Mouse (Mus musculus) embryonic facial prominence, embryonic 13.5 days (tissue): Measurements from ENCODE around the gene Gpr156. TPM values are rescaled to one million over a fixed set of nuclear protein-coding genes. Genes with fewer than 3 reads are reported as not detected.
"Not testable (repeated sequence)": the region's sequence is repeated elsewhere in the genome, so short reads cannot be mapped to it uniquely, and the experiment has no call there.

Source experiments
- ATAC-seq: fragments of 200-750 bp; cut with Nextera tagmentation; 2 replicates; pipeline ENCODE4 v1.8.0; 2017; ENCODE audit warnings: low read depth; ENCODE audit not compliant: insufficient number of reproducible peaks, insufficient read depth, low FRiP score, low TSS enrichment
- H3K27ac ChIP-seq: fragments of 300-500 bp; sonication (generic); 2 replicates; pipeline ENCODE4 v1.5.1; 2015; ENCODE audit warnings: moderate library complexity, mild to moderate bottlenecking, inconsistent platforms
- H3K27me3 ChIP-seq: fragments of 300-500 bp; sonication (generic); 2 replicates; pipeline ENCODE4 v1.6.1; 2015; ENCODE audit warnings: mild to moderate bottlenecking, inconsistent platforms
- H3K36me3 ChIP-seq: fragments of 300-500 bp; sonication (generic); 2 replicates; pipeline ENCODE4 v1.6.1; 2015; ENCODE audit warnings: mild to moderate bottlenecking, inconsistent platforms
- H3K4me1 ChIP-seq: fragments of 300-500 bp; sonication (generic); 2 replicates; pipeline ENCODE4 v1.6.1; 2015; ENCODE audit warnings: inconsistent platforms
- H3K4me2 ChIP-seq: fragments of 300-500 bp; sonication (generic); 2 replicates; pipeline ENCODE4 v1.6.1; 2015; ENCODE audit warnings: moderate library complexity, mild to moderate bottlenecking, inconsistent platforms
- H3K4me3 ChIP-seq: fragments of 300-500 bp; sonication (generic); 2 replicates; pipeline ENCODE4 v1.5.1; 2015; ENCODE audit warnings: mild to moderate bottlenecking, inconsistent platforms
- H3K9ac ChIP-seq: fragments of 300-500 bp; sonication (generic); 2 replicates; pipeline ENCODE4 v1.6.1; 2015; ENCODE audit warnings: mild to moderate bottlenecking, inconsistent platforms
- H3K9me3 ChIP-seq: fragments of 300-500 bp; sonication (generic); 2 replicates; pipeline ENCODE4 v1.6.1; 2016; ENCODE audit warnings: inconsistent platforms
- WGBS: fragments of 180-500 bp; shearing (Covaris S2); methylation state at CpG from one replicate; pipeline ENCODE4 v1.1.7; 2015; ENCODE audit warnings: mixed read lengths; 5-methylcytosine and 5-hydroxymethylcytosine counted together
- polyA plus RNA-seq: library from polyadenylated mRNA; unstranded; fragments of >200 nt; fragmentation: Nextera tagmentation; extraction: Ambion mirVana; gene quantifications from 2 replicates; pipeline ENCODE4 v1.2.1, GENCODE M21; 2015

Gpr156 gene
- polyA plus RNA-seq, 1 experiment from 2014 or later: 0.58 TPM

DNA sequence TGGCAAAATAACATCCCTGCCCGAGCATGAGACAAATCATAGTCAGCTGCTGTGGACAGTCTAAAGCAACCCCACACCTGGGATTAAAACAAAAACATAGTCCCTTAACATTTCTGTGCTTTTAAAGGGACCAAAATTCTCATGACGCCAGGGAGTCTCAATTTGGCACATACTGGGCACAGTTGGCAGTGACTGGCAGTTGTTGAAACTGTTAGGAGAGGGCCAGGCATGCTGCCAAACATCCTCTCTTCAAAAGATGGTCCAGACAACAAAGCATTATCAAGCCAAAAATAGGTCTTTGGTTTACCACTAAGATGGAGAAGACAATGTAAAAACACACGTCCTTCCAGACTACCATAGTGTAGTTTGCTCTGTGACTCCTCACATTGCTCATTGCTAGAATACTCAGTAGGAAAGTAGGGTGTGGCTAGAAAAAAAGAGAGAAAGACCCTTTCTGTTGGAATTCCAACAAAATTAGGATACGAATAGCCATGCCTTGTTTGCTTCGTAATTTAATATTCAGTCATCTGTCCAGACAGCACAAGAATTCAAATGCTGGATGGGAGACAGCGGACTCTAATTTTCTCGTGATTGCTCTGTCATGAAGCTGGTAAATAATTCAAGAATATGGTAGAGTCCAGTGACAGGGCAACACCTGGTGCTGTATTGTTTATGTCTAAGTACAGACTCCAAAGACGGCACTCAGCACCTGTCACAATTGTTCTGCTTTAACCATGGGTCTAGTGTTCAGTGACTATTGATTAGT, 28.9 kb downstream of the Gpr156 start:
- ATAC-seq: no peak
- Histone ChIP-seq H3K27me3 (no peaks in the 10 kb centered on the region), H3K36me3 (no peaks in the 10 kb centered on the region), H3K9ac (no peak overlapping the region), H3K9me3 (no peaks in the 10 kb centered on the region), H3K4me2 (no peak overlapping the region), H3K4me1 (peaks cover 18% of the 10 kb centered on the region), H3K27ac (no peak overlapping the region), H3K4me3 (no peak overlapping the region)
- 63% methylated on average over 8 of the region's 8 CpGs for WGBS

DNA sequence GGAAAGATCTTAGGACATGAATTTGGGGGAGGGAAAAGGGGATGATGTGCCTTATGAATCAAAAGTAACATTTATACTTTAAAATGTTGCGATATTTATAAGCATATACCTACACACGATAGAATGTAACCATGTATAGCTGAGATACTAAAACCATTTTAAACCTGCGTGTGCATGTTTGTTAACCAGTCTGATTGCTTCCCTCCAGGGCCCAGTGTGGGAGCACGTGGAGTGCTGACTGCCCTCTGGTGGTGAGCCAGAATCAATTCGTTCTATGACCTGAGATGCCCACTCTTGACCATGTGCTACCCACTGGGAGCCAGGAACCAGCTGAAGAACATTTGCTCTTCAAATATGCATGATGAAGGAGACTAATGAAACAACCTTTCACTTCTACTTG, 30.9 kb downstream of the Gpr156 start:
- no peak overlapping the region for H3K27ac ChIP-seq
- no peak overlapping the region for H3K9ac ChIP-seq
- H3K27me3 ChIP-seq: no peaks in the 10 kb centered on the region
- no peak for ATAC-seq
- 35% methylated on average over 5 of the region's 5 CpGs for WGBS
- H3K4me2 ChIP-seq: no peak overlapping the region
- H3K36me3 ChIP-seq: no peaks in the 10 kb centered on the region
- H3K4me1 ChIP-seq: peaks cover 18% of the 10 kb centered on the region
- H3K4me3 ChIP-seq: no peak overlapping the region
- no peaks in the 10 kb centered on the region for H3K9me3 ChIP-seq

DNA sequence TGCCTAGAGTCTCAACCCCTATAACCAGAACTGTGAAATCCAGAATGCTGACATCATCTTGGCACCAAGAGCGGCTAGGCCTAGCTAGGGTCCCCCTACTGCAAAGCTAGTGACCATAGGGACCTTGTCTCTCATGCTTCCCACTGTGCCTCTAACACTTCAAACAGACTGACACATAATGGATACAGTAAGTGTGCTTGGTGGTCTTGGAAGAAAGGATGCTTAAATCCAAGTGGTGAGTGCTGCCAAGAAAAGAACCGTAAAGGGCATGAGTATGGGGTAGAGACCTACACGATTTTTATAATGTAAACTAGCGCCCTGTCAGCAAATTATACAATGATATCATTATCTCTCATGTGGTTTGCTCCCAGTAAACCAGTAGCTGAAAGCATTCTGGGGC, 32.1 kb downstream of the Gpr156 start:
- Histone ChIP-seq H3K9me3 (no peaks in the 10 kb centered on the region), H3K9ac (no peak overlapping the region), H3K4me3 (no peak overlapping the region), H3K27me3 (no peaks in the 10 kb centered on the region), H3K4me1 (peaks cover 12% of the 10 kb centered on the region), H3K4me2 (no peak overlapping the region), H3K27ac (no peak overlapping the region), H3K36me3 (no peaks in the 10 kb centered on the region)
- ATAC-seq: no peak
- 88% methylated on average over 4 of the region's 4 CpGs for WGBS

DNA sequence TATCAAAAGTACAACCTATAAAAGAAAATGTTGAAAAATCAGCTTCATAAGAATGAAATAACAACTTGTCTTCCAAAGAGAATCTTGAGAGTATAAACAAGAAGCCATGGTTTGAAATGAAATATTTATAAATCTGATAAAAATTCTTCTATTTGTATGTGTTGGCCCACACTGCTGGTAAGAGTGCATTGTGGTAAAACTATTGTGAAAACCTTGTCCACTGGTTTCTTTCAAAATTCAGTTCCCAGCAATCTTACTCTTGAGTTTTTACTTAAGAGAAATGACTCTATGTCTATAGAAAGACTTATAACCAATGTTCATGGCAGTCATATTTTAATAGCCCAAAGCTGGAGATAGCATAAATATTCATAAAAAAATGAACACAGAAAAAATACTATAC, 34.9 kb downstream of the Gpr156 start:
- H3K9me3 ChIP-seq: no peaks in the 10 kb centered on the region
- no peak for ATAC-seq
- no peak overlapping the region for H3K9ac ChIP-seq
- H3K27ac ChIP-seq: no peak overlapping the region
- no peak overlapping the region for H3K4me2 ChIP-seq
- H3K27me3 ChIP-seq: no peaks in the 10 kb centered on the region
- no peak overlapping the region for H3K4me3 ChIP-seq
- H3K4me1 ChIP-seq: peaks cover 8% of the 10 kb centered on the region; the same call in 1 of the 2 replicates
- no peaks in the 10 kb centered on the region for H3K36me3 ChIP-seq

DNA sequence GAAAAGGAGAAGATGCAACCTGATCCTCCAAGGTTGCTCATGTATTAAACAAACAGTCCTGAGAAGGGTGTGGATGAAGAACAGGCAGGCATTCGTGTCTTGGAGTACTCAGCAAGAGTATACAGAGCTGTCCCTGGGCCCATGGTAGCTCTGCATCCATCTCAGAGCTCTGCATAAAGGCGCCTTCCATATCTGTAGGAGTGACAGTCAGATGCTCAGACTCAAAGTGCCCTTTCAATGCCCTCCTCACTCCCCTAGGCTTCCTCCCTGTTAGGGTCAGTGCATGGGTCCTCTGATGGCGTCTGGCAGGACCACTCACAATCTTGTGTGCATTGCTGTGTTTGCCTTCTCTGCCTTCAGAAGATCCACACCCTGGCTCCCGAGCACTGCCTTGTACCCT, 36.9 kb downstream of the Gpr156 start:
- Histone ChIP-seq H3K27me3 (no peaks in the 10 kb centered on the region), H3K9me3 (no peaks in the 10 kb centered on the region), H3K36me3 (no peaks in the 10 kb centered on the region), H3K4me3 (no peak overlapping the region), H3K4me1 (peaks cover 8% of the 10 kb centered on the region; the same call in 1 of the 2 replicates), H3K4me2 (no peak overlapping the region), H3K9ac (no peak overlapping the region), H3K27ac (no peak overlapping the region)
- 74% methylated on average over 4 of the region's 4 CpGs for WGBS
- ATAC-seq: no peak

DNA sequence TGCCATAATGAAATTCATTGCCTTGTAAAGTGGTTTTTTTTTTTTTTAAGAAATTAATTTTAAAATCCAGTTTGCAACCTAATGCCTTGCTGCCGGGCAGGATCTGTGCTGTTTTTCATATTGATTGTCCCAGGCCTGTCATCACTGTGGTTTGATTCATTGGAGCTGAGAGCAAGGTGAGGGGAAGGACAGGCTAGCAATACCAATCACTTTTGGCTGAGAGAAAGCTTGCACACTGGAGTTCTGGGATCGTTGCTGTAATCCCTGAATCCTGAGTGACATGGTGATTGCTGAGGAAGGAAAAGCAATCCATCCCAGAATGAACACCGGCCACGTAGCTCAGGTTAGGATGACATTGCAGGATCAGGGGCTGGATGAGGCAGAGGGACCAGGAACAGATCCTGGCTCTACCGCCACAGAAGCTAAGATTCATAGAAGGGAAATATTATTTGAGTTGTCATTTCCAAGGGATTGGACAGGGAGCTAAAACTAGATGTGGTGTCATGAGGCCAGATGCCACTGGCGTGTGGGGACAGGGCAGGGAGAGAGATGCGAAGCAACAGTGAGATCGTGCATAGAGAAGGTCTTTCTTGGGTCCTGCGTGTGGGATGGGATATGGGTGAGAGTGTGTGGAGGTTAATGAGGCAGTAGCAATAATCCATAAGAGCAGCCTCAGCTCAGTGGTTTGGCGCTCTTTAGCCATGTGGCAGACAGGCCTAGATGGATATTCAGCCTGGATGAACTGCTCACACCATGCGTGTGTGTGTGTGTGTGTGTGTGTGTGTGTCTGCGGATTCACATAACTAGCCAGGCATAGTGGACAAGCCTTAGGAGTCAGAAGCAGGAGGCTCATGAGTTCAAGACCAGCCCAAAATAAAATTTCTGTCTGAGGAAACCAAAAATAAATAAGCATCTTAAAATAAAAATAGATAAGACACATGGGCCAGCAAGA, 38.0 kb downstream of the Gpr156 start:
- H3K27me3 ChIP-seq: no peaks in the 10 kb centered on the region
- H3K36me3 ChIP-seq: no peaks in the 10 kb centered on the region
- no peak overlapping the region for H3K27ac ChIP-seq
- H3K9me3 ChIP-seq: no peaks in the 10 kb centered on the region
- 76% methylated on average over 12 of the region's 12 CpGs for WGBS
- H3K4me1 ChIP-seq: peaks cover 8% of the 10 kb centered on the region; the same call in 1 of the 2 replicates
- no peak overlapping the region for H3K9ac ChIP-seq
- no peak for ATAC-seq
- H3K4me3 ChIP-seq: no peak overlapping the region
- no peak overlapping the region for H3K4me2 ChIP-seq

DNA sequence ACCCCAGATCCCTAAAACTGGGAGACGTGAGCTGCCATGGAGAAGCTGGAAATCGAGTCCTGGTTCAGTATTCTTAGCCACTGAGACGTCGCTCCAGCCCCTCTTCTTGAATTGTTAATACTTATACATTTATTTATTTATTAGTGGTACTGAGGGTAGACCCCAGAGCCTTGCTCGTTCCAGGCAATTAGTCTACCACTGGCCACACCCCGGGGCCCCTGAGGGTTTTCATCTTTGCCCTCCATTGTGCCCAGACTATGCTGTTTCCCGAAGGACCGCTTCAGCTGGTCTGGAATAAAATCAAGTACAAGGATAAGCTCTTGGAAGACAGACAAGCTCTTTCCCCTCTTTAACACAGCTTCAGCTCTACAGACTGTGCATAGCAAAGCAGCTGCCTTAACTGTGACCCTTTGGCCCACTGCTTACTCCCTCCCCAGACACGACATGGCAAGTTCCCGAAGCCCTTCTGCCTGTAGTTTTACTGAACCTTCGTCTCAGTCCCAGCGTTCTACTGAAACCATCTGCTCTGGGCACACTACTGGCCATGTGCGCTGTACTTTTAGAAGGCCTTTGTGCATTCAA, 39.1 kb downstream of the Gpr156 start:
- H3K36me3 ChIP-seq: no peaks in the 10 kb centered on the region
- no peak overlapping the region for H3K9ac ChIP-seq
- no peak overlapping the region for H3K4me2 ChIP-seq
- no peaks in the 10 kb centered on the region for H3K27me3 ChIP-seq
- no peak overlapping the region for H3K27ac ChIP-seq
- H3K9me3 ChIP-seq: no peaks in the 10 kb centered on the region
- no peak for ATAC-seq
- no peak overlapping the region for H3K4me3 ChIP-seq
- H3K4me1 ChIP-seq: peaks cover 8% of the 10 kb centered on the region; the same call in 1 of the 2 replicates
- WGBS: 60% methylated on average over 13 of the region's 13 CpGs

DNA sequence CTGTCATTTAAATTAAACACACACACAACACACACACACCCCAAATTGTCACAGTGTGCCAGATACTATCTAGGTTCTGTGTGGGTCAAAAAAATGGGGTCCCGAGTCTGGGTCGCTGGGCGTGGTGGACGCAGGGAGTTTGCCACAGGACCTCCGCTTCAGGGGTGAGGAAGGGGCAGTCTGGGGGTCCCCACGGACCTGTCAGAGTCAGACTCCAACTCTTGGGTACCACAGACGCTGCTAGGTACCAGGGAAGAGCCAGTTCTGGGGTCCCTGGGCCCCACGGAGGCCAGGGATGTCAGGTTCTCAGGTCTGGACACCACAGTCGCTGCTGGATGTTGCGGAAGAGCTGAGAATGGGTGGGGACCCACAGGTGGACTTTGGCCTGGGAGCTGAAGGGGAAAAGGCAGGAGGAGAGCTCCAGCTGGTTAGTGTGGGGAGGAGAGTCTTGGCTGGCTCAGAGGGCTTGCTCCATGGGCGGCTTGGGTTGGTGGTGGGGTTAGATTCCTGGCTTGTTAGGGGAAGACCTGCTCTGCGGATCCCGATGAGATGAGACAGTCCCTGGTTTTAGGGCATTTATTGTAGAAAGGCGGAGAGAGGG, 39.9 kb downstream of the Gpr156 start:
- H3K36me3 ChIP-seq: no peaks in the 10 kb centered on the region
- peaks cover 8% of the 10 kb centered on the region; the same call in 1 of the 2 replicates for H3K4me1 ChIP-seq
- H3K9ac ChIP-seq: no peak overlapping the region
- no peak overlapping the region for H3K4me2 ChIP-seq
- 80% methylated on average over 14 of the region's 14 CpGs for WGBS
- no peak for ATAC-seq
- no peaks in the 10 kb centered on the region for H3K9me3 ChIP-seq
- no peaks in the 10 kb centered on the region for H3K27me3 ChIP-seq
- no peak overlapping the region for H3K27ac ChIP-seq
- H3K4me3 ChIP-seq: no peak overlapping the region

DNA sequence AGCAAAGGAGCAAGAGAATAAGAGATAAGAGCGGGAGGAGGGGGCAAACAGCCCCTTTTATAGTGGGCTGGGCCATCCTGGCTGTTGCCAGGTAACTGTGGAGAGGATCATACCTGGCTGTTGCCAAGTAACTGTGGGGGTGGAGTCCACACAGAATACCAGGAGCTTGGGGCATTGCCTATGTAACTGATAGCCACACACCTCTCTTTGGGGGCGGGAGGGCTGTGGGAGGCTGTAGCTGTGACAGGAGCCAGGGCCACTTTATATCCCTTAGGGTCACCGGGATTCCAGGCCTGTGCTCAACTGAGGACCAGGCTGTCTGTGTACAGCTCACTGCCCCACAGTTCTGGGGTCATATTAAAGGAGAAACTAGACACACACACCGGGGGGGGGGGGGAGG, 40.5 kb downstream of the Gpr156 start:
- Histone ChIP-seq H3K27ac (no peak overlapping the region), H3K9ac (no peak overlapping the region), H3K27me3 (no peaks in the 10 kb centered on the region), H3K4me2 (no peak overlapping the region), H3K4me1 (peaks cover 8% of the 10 kb centered on the region; the same call in 1 of the 2 replicates), H3K9me3 (no peaks in the 10 kb centered on the region), H3K36me3 (no peaks in the 10 kb centered on the region), H3K4me3 (no peak overlapping the region)
- ATAC-seq: no peak
- 55% methylated on average over 4 of the region's 4 CpGs for WGBS

DNA sequence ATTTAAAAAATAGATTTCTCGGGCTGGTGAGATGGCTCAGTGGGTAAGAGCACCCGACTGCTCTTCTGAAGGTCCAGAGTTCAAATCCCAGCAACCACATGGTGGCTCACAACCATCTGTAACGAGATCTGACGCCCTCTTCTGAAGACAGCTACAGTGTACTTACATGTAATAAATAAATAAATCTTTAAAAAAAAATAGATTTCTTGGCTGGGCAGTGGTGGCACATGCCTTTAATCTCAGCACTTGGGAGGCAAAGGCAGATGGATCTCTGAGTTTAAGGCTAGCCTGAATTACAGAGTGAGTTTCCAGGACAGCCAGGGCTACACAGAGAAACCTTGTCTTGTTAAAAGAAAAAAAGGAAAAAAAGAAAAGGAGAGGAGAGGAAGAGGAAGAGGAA, 46.4 kb downstream of the Gpr156 start:
- H3K27ac ChIP-seq, ATAC-seq, H3K9me3 ChIP-seq, H3K9ac ChIP-seq, H3K4me2 ChIP-seq, H3K36me3 ChIP-seq, H3K4me3 ChIP-seq, H3K27me3 ChIP-seq: not testable (repeated sequence)
- H3K4me1 ChIP-seq: peaks cover 21% of the 10 kb centered on the region
- 77% methylated on average over 4 of the region's 4 CpGs for WGBS
